8 mouse cellular contexts compared by ENCODE assay signal in the genomic region with DNA sequence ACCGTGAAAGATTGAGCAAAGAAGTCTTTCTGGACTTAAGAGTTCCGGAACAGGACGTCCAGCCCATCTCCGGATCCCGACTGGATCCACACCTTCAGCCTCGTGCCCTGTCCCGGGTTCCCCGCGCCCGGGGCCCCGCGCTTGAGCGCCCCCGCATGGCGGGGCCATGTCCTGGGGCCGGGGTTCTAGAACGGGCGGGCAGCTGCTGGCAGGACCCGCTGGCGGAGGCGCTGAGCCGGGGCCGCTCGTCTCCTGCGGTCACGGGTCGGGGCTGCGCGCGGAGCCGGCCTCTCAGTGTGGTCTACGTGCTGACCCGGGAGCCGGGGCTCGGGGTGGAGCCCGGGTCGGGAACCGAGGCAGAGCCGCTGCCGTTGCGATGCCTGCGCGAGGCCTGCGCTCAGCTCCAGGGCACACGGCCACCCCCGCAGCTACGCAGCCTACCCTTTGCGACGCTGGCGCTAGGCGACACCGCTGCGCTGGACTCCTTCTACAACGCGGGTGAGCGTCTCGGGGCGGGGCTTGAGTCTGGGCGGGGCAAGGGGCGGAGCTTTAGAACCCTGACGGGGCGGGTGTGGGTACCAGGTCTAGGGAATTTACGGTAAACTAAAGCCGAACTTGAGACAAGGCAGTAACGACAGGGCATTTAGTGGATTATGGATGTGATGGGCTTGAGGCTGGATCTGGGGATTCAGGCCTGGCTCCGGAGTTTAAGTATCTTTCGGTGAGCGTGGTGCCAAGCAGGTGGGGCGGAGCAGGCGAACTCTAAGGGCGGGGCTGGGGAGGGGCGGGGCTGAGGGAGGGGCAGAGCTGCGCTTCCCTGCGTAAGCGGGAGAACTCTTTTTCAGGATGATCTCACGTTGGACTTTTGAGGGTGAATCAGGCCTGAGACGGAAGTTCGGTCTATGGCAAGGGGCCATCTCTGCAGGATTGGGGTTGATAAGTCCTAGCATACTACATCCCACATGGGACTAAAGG. TPM values are rescaled to one million over a fixed set of nuclear protein-coding genes. Genes with fewer than 3 reads are reported as not detected.
A peak's percentile ranks its signal among the peaks of the same experiment; 100 is the strongest.
DNase-seq lines count a peak whose midpoint lies in the region; ATAC-seq lines count a peak whose summit lies in the region.

No protein-coding gene starts in this region.

- peak overlapping the region; percentile 72 for H3K27ac ChIP-seq in intestine, embryonic 16.5 days (ENCODE audit: low read length)
- H3K27ac ChIP-seq in midbrain, embryonic 10.5 days (replicated peaks) = peak overlapping the region; percentile 83

- ATAC-seq in intestine, embryonic 16.5 days = peak; percentile 91

- no peaks in the 10 kb centered on the region for H3K36me3 ChIP-seq in intestine, embryonic 16.5 days (ENCODE audit: control insufficient read depth, insufficient read depth, low read length)
- no peaks in the 10 kb centered on the region for H3K36me3 ChIP-seq in midbrain, embryonic 10.5 days

- peak overlapping the region; percentile 72 for H3K4me3 ChIP-seq in intestine, embryonic 16.5 days (ENCODE audit: low read length)
- H3K4me3 ChIP-seq in midbrain, embryonic 10.5 days = peak overlapping the region; percentile 70

- peak overlapping the region; percentile 77 for H3K9ac ChIP-seq in intestine, embryonic 16.5 days (ENCODE audit: low read depth, low read length)

- intact Hi-C loops in left cerebral cortex, postnatal 36 days (cut with DNase I) = no loop called here

- WGBS in intestine, embryonic 16.5 days = under 1% methylated on average over 74 of the region's 78 CpGs
- WGBS in midbrain, embryonic 10.5 days = under 1% methylated on average over 78 of the region's 78 CpGs

- H3K9me3 ChIP-seq in intestine, embryonic 16.5 days (ENCODE audit: control insufficient read depth, low read length) = no peaks in the 10 kb centered on the region
- no peaks in the 10 kb centered on the region for H3K9me3 ChIP-seq in midbrain, embryonic 10.5 days (replicated peaks)

- H3K4me2 ChIP-seq in intestine, embryonic 16.5 days (ENCODE audit: low read depth, low read length) = peak overlapping the region; percentile 99

- peak; percentile 97 for DNase-seq in adrenal gland, postnatal 10 days
- peak; percentile 97 for DNase-seq in embryo, embryonic 9.5 days (ENCODE audit: extremely low spot score)
- peak; percentile 80 to 89 for DNase-seq in gastrocnemius, postnatal 4 days (ENCODE audit: low spot score in 2 of 2)
- peak; percentile 86 to 87 for DNase-seq in left cerebral cortex, postnatal 36 days (ENCODE audit: low spot score in 2 of 2)
- DNase-seq in midbrain, embryonic 10.5 days (ENCODE audit: low spot score) = peak; percentile 93
- DNase-seq in right cerebral cortex, postnatal 36 days (ENCODE audit: low spot score in 2 of 2) = peak; percentile 81 to 82
- DNase-seq in urinary bladder, postnatal 4 days (ENCODE audit: low spot score in 2 of 2) = peak; percentile 86 to 92

- H3K4me1 ChIP-seq in intestine, embryonic 16.5 days (ENCODE audit: control insufficient read depth, insufficient read depth, low read length) = peaks cover 14% of the 10 kb centered on the region
- peaks cover 34% of the 10 kb centered on the region for H3K4me1 ChIP-seq in midbrain, embryonic 10.5 days

- H3K27me3 ChIP-seq in intestine, embryonic 16.5 days (replicated peaks; ENCODE audit: control insufficient read depth, insufficient read depth, low read length) = 0 out of 2 replicates have a peak, but pooled peaks cover 3% of the 10 kb centered on the region
- peaks cover 95% of the 10 kb centered on the region for H3K27me3 ChIP-seq in midbrain, embryonic 10.5 days (ENCODE audit: low read depth, poor library complexity, severe bottlenecking)

RNA-seq across cellular contexts. Expression of a gene that starts 0.6 kb away (rescaled TPM):
- 10 to 100 TPM; 17.2 to 36.7 TPM for total RNA-seq in adrenal gland, postnatal 10 days (2021)
- 1 to 10 TPM; 2.3 to 2.6 TPM for total RNA-seq in gastrocnemius, postnatal 4 days (2021)
- 2.4 and 2.8 TPM in 2 replicates for polyA plus RNA-seq in intestine, embryonic 16.5 days (2015; fragmentation: Nextera tagmentation; extraction: Ambion mirVana)
- total RNA-seq in left cerebral cortex, postnatal 36 days (2021) = 1 to 10 TPM; 6.8 to 8.1 TPM
- polyA plus RNA-seq in midbrain, embryonic 10.5 days (2016; fragmentation: Nextera tagmentation; extraction: Ambion mirVana) = 2.6 and 3.0 TPM in 2 replicates

RNA-seq across cellular contexts. Expression of a gene that starts 21.7 kb away (rescaled TPM):
- total RNA-seq in adrenal gland, postnatal 10 days (2021) = 1 to 10 TPM; 5.2 to 6.3 TPM
- 1 to 10 TPM; 1.0 TPM for total RNA-seq in gastrocnemius, postnatal 4 days (2021)
- 3.0 and 4.0 TPM in 2 replicates for polyA plus RNA-seq in intestine, embryonic 16.5 days (2015; fragmentation: Nextera tagmentation; extraction: Ambion mirVana)
- total RNA-seq in left cerebral cortex, postnatal 36 days (2021) = 1 to 10 TPM; 2.2 to 2.3 TPM
- 1.3 and 1.5 TPM in 2 replicates for polyA plus RNA-seq in midbrain, embryonic 10.5 days (2016; fragmentation: Nextera tagmentation; extraction: Ambion mirVana)

RNA-seq across cellular contexts. Expression of a gene that starts 28.9 kb away (rescaled TPM):
- total RNA-seq in adrenal gland, postnatal 10 days (2021) = under 1 TPM; 0.36 to 0.99 TPM
- not detected for total RNA-seq in gastrocnemius, postnatal 4 days (2021)
- 0.05 and 0.24 TPM in 2 replicates for polyA plus RNA-seq in intestine, embryonic 16.5 days (2015; fragmentation: Nextera tagmentation; extraction: Ambion mirVana)
- total RNA-seq in left cerebral cortex, postnatal 36 days (2021) = 1 to 10 TPM; 8.1 to 8.5 TPM
- polyA plus RNA-seq in midbrain, embryonic 10.5 days (2016; fragmentation: Nextera tagmentation; extraction: Ambion mirVana) = 0.17 and 0.35 TPM in 2 replicates

RNA-seq across cellular contexts. Expression of a gene that starts 29.3 kb away (rescaled TPM):
- 1 to 10 TPM; 2.2 to 2.4 TPM for total RNA-seq in adrenal gland, postnatal 10 days (2021)
- under 1 TPM in 1 of 2 experiments, not detected in 1; 0.74 TPM for total RNA-seq in gastrocnemius, postnatal 4 days (2021)
- 1.6 and 2.0 TPM in 2 replicates for polyA plus RNA-seq in intestine, embryonic 16.5 days (2015; fragmentation: Nextera tagmentation; extraction: Ambion mirVana)
- 1 to 10 TPM; 4.9 to 10.0 TPM for total RNA-seq in left cerebral cortex, postnatal 36 days (2021)
- polyA plus RNA-seq in midbrain, embryonic 10.5 days (2016; fragmentation: Nextera tagmentation; extraction: Ambion mirVana) = 0.99 and 1.7 TPM in 2 replicates

RNA-seq across cellular contexts. Expression of a gene that starts 36.4 kb away (rescaled TPM):
- total RNA-seq in adrenal gland, postnatal 10 days (2021) = 10 to 100 TPM; 49.5 to 54.8 TPM
- 10 to 100 TPM; 28.7 to 29.1 TPM for total RNA-seq in gastrocnemius, postnatal 4 days (2021)
- polyA plus RNA-seq in intestine, embryonic 16.5 days (2015; fragmentation: Nextera tagmentation; extraction: Ambion mirVana) = 69.8 and 75.7 TPM in 2 replicates
- 10 to 100 TPM; 87.9 to 96.5 TPM for total RNA-seq in left cerebral cortex, postnatal 36 days (2021)
- 91.9 and 92.2 TPM in 2 replicates for polyA plus RNA-seq in midbrain, embryonic 10.5 days (2016; fragmentation: Nextera tagmentation; extraction: Ambion mirVana)

Comparison
In these comparisons a context has a peak if more than half of its experiments do, and no peak if none do; other contexts are left out.
1. Peak in every context shown above with its lines: DNase-seq, ATAC-seq, H3K4me3 ChIP-seq and H3K27ac ChIP-seq.
2. RNA of a gene that starts 28.9 kb away (total RNA-seq): 8.1 to 8.5 TPM in left cerebral cortex, postnatal 36 days; 0.36 to 0.99 TPM in adrenal gland, postnatal 10 days and not detected in gastrocnemius, postnatal 4 days; every median in the first group is over 4 times any median in the second.